Mouse (Mus musculus): ENCODE results near the gene Fes.

GRCm38 (mm10) chr7:80400571-80400970 lies 12.8 kb upstream of the Fes start:
- TF ChIP-seq CTCF (conservative IDR thresholded peaks at IDR 0.05; ENCODE audit: insufficient read depth, insufficient read length, low read depth, low read length): no peak
- TF ChIP-seq POLR2A (IDR thresholded peaks at IDR 0.05; ENCODE audit: low read depth, low read length): no peak

Measured in kidney, adult 2 months (tissue).